Mouse (Mus musculus): ENCODE data around the gene Gltp.

GRCm38 (mm10) chr5:114714551-114714950 is 23.8 kb upstream of the Gltp start:
- TF ChIP-seq TAL1 (IDR thresholded peaks at IDR 0.05; ENCODE audit: low read length) (no peak), GATA1 (IDR thresholded peaks at IDR 0.05; ENCODE audit: low read length) (no peak)

All from erythroblast, embryonic 14.5 days (primary cell).